Mouse (Mus musculus) embryonic facial prominence, embryonic 10.5 days (tissue): ENCODE data around the gene Tex2. TPM values are rescaled to one million over a fixed set of nuclear protein-coding genes. Genes with fewer than 3 reads are reported as not detected.

Experiments used
- DNase-seq: peaks from one replicate; pipeline ENCODE4 v3.0.0-alpha.2; 2017; ENCODE audit warnings: low spot score
- H3K27ac ChIP-seq: fragments of 300-500 bp; sonication (generic); replicated peaks from 2 replicates; pipeline ENCODE4 v1.5.1; 2016; ENCODE audit warnings: mild to moderate bottlenecking
- H3K27me3 ChIP-seq: fragments of 300-500 bp; sonication (generic); replicated peaks from 2 replicates; pipeline ENCODE4 v1.6.1; 2016; ENCODE audit warnings: low read depth, mild to moderate bottlenecking; ENCODE audit not compliant: poor library complexity, severe bottlenecking
- H3K36me3 ChIP-seq: fragments of 300-500 bp; sonication (generic); replicated peaks from 2 replicates; pipeline ENCODE4 v1.6.1; 2016; ENCODE audit warnings: mild to moderate bottlenecking, moderate library complexity
- H3K4me1 ChIP-seq: fragments of 300-500 bp; sonication (generic); 2 replicates; pipeline ENCODE4 v1.6.1; 2016
- H3K4me3 ChIP-seq: fragments of 300-500 bp; sonication (generic); 2 replicates; pipeline ENCODE4 v1.5.1; 2016; ENCODE audit warnings: mild to moderate bottlenecking, moderate library complexity
- H3K9me3 ChIP-seq: fragments of 300-500 bp; sonication (generic); 2 replicates; pipeline ENCODE4 v1.6.1; 2016; ENCODE audit warnings: mild to moderate bottlenecking
- WGBS: fragments of 180-500 bp; shearing (Covaris S2); methylation state at CpG from one replicate; pipeline ENCODE4 v1.1.7; 2016; 5-methylcytosine and 5-hydroxymethylcytosine counted together
- polyA plus RNA-seq: library from polyadenylated mRNA; unstranded; fragments of >200 nt; fragmentation: Nextera tagmentation; extraction: Ambion mirVana; gene quantifications from 2 replicates; pipeline ENCODE4 v1.2.1, GENCODE M21; 2016

The Tex2 gene
- polyA plus RNA-seq, 1 experiment from 2014 or later, result 6.8 TPM

GRCm38 (mm10) chr11:106480530-106480885 lies 132.7 kb downstream of the Tex2 start:
- no peaks in the 10 kb centered on the region for H3K36me3 ChIP-seq
- H3K9me3 ChIP-seq, result no peaks in the 10 kb centered on the region
- 78% methylated on average over 3 of the region's 3 CpGs for WGBS
- H3K27ac ChIP-seq, result no peak overlapping the region
- DNase-seq, result no peak
- H3K4me3 ChIP-seq, result no peak overlapping the region
- 0 out of 2 replicates have a peak, but pooled peaks cover 6% of the 10 kb centered on the region for H3K4me1 ChIP-seq
- H3K27me3 ChIP-seq, result 0 out of 2 replicates have a peak, but pooled peaks cover under 1% of the 10 kb centered on the region

DNA sequence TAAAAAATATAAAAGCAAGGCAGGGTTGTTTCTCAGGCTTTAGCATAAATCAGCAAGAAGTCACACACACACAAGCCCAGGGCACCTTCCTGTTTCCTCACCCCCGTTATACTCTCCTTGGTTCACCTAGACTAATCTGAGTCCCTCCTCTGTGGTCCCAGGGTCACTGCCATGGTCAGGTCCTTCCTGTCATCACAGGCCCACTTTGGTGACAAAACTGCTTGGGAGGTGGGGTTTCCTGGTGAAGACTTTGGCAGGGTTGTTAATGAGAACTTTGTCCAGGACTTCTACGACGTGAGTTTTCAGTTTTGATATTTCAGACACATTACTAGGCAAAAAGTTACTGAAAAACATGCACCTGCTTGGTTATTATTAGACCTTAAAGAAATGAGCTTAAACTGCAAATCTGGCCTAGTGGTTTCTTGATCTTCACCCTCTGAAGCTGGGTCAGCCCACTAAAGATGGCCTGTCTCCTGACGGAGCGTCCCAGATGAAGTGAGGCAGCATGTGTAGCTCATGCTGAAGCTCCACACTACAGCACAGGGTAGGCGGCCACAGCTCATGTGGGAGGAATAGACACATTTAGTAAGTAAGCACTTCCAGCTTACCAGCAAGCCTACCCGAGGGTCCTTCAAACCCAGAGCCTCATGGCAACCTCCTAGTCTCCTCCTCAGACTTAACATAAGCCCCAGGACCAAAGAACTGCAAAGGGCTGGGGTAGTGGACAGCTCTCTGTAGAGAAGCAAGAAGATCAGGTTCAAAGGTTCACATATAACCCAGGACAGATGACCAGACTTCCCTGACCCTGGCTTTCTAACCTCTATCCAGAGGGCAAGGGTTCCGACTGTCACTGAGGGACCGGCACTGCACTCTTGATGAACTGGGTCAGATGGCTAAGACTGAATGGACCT lies 133.3 kb downstream of the Tex2 start:
- no peak for DNase-seq
- WGBS, result 80% methylated on average over 9 of the region's 9 CpGs
- H3K4me1 ChIP-seq, result 0 out of 2 replicates have a peak, but pooled peaks cover 6% of the 10 kb centered on the region
- no peaks in the 10 kb centered on the region for H3K27me3 ChIP-seq
- H3K36me3 ChIP-seq, result no peaks in the 10 kb centered on the region
- H3K4me3 ChIP-seq, result no peak overlapping the region
- no peak overlapping the region for H3K27ac ChIP-seq
- H3K9me3 ChIP-seq, result no peaks in the 10 kb centered on the region

GRCm38 (mm10) chr11:106478745-106479144 lies 134.5 kb downstream of the Tex2 start:
- no peaks in the 10 kb centered on the region for H3K27me3 ChIP-seq
- no peak overlapping the region for H3K4me3 ChIP-seq
- H3K27ac ChIP-seq, result no peak overlapping the region
- DNase-seq, result no peak
- 48% methylated on average over 1 of the region's 1 CpGs for WGBS
- 0 out of 2 replicates have a peak, but pooled peaks cover 6% of the 10 kb centered on the region for H3K4me1 ChIP-seq
- no peaks in the 10 kb centered on the region for H3K36me3 ChIP-seq
- H3K9me3 ChIP-seq, result no peaks in the 10 kb centered on the region

DNA sequence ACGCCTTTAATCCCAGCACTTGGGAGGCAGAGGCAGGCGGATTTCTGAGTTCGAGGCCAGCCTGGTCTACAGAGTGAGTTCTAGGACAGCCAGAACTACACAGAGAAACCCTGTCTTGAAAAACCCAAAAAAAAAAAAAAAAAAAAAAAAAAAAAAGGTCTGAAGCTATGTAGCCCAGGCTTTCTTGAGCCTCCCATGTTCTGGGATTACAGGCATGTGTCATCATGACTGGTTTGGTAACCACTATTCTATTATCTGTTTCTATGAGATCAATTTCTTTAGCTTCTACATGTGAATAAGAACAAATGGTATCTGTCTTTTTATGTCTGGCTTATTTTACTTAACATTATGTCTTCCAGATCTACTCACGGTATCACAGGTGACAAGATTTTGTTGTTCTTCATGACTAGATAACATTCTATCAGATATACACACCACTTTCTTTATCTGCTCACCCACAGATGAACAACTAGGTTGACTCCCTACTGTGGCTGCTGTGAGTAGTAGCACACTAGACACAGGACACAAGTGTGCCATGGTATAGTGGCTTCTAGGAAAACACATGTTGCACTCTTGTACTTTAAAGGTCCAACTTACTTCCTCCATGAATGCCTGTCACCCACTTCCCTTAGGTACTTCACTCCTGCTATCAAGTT lies 135.6 kb downstream of the Tex2 start:
- no peaks in the 10 kb centered on the region for H3K27me3 ChIP-seq
- WGBS, result 96% methylated on average over 4 of the region's 4 CpGs
- H3K4me1 ChIP-seq, result 0 out of 2 replicates have a peak, but pooled peaks cover 6% of the 10 kb centered on the region
- H3K4me3 ChIP-seq, result no peak overlapping the region
- DNase-seq, result no peak
- H3K27ac ChIP-seq, result no peak overlapping the region
- H3K9me3 ChIP-seq, result no peaks in the 10 kb centered on the region
- H3K36me3 ChIP-seq, result no peaks in the 10 kb centered on the region

DNA sequence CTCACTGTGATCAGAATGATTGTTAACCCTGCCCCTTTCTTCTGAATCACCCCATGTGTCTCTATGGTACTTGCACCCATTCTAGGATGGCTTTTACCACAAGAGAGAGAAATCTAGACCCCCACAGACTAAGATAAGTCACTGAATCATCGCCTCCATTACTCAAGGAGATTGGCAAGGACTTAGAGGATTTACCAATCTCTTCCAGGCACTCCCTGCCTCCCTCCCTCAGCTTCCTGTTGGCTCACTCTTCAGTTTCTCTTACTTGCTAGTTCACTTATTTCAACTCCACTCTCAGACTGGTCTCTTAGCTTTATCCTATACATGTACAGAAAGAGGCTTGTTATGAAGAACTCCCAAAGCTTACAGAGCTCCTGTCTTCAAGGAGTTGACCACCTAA lies 137.9 kb downstream of the Tex2 start:
- H3K36me3 ChIP-seq, result no peaks in the 10 kb centered on the region
- no peak overlapping the region for H3K4me3 ChIP-seq
- no peak overlapping the region for H3K27ac ChIP-seq
- no peak for DNase-seq
- 86% methylated on average over 1 of the region's 1 CpGs for WGBS
- H3K27me3 ChIP-seq, result no peaks in the 10 kb centered on the region
- peaks cover 11% of the 10 kb centered on the region; the same call in 1 of the 2 replicates for H3K4me1 ChIP-seq
- no peaks in the 10 kb centered on the region for H3K9me3 ChIP-seq

DNA sequence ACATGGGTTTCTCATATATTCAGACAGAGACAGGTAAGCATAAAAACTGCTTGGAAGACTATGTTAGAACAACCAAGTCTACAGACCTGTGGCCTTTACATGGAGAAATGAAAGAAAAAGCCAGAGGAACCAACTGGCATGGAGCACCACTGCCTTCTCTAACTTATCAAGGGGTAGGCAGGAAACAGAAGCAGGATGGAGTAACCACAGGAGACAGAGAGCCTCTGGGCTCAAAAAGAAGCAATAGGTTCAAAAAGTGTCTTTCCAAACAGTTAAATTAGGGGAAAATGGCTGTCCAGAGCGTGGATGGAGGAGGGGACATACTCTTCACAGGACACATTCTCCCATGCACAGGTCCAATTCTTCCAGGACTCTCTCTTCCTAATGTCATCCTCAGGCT lies 141.6 kb downstream of the Tex2 start:
- no peaks in the 10 kb centered on the region for H3K27me3 ChIP-seq
- no peaks in the 10 kb centered on the region for H3K9me3 ChIP-seq
- DNase-seq, result no peak
- H3K4me1 ChIP-seq, result peaks cover 7% of the 10 kb centered on the region; the same call in 1 of the 2 replicates
- no peak overlapping the region for H3K27ac ChIP-seq
- WGBS, result 98% methylated on average over 1 of the region's 1 CpGs
- H3K36me3 ChIP-seq, result no peaks in the 10 kb centered on the region
- H3K4me3 ChIP-seq, result no peak overlapping the region

DNA sequence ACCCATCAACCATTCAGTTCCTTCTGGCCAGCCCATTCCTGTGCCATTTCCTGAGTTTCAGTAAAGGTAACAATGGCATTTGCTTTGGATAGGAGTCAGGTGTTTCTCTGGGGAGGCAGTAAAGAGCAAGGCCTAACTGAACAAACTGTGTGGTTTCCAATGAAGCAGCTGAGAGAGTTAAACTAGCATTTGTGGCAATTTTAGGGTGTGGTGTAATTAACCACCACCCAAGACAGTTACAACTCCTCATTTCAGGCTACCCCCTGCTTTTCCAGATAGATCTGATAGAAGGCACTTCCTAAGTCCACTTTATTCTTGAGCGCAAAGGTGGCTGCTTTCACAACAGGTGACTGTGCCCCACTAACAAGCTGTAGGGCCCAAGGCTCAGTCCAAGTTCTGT lies 144.7 kb downstream of the Tex2 start:
- Histone ChIP-seq H3K9me3 (no peaks in the 10 kb centered on the region), H3K36me3 (no peaks in the 10 kb centered on the region), H3K27me3 (no peaks in the 10 kb centered on the region), H3K4me1 (peaks cover 7% of the 10 kb centered on the region; the same call in 1 of the 2 replicates), H3K4me3 (no peak overlapping the region), H3K27ac (no peak overlapping the region)
- no peak for DNase-seq
- 91% methylated on average over 1 of the region's 1 CpGs for whole genome bisulfite sequencing

- Histone ChIP-seq H3K4me1 (0 out of 2 replicates have a peak, but pooled peaks cover 10% of the 10 kb centered on the region), H3K27ac (no peak overlapping the region), H3K36me3 (no peaks in the 10 kb centered on the region), H3K4me3 (no peak overlapping the region), H3K9me3 (no peaks in the 10 kb centered on the region), H3K27me3 (no peaks in the 10 kb centered on the region)
- no peak for DNase-seq
- 91% methylated on average over 4 of the region's 4 CpGs for WGBS
Measured at GRCm38 (mm10) chr11:106465932-106466331, 147.3 kb downstream of the Tex2 start.

DNA sequence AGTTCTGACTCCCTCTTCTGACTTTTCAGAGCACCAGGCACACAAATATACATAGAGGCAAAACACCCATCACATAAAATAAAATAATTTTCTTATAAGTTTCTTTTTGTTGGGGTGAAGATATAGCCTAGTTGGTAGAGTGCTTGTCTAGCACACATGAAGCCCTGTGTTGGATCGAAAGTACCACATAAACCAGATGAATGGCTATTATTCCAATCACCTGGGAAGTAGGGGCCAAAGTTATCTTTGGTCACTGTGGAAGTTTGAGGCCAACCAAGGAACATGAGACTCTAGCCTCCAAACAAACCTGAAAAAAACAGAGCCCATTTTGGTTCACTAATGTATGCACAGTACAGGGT lies 147.7 kb downstream of the Tex2 start:
- no peak for DNase-seq

GRCm38 (mm10) chr11:106464681-106465544 lies 148.3 kb downstream of the Tex2 start:
- Histone ChIP-seq H3K9me3 (no peaks in the 10 kb centered on the region), H3K4me1 (0 out of 2 replicates have a peak, but pooled peaks cover 6% of the 10 kb centered on the region), H3K27ac (no peak overlapping the region), H3K4me3 (no peak overlapping the region), H3K36me3 (no peaks in the 10 kb centered on the region), H3K27me3 (no peaks in the 10 kb centered on the region)
- no peak for DNase-seq
- 90% methylated on average over 4 of the region's 4 CpGs for WGBS

More for the DNA sequence above, 147.7 kb downstream of the Tex2 start:
- H3K27me3 ChIP-seq, result no peaks in the 10 kb centered on the region
- no peaks in the 10 kb centered on the region for H3K9me3 ChIP-seq
- H3K4me3 ChIP-seq, result no peak overlapping the region
- H3K36me3 ChIP-seq, result no peaks in the 10 kb centered on the region
- 0 out of 2 replicates have a peak, but pooled peaks cover 6% of the 10 kb centered on the region for H3K4me1 ChIP-seq
- 85% methylated on average over 1 of the region's 1 CpGs for WGBS
- no peak overlapping the region for H3K27ac ChIP-seq

- Histone ChIP-seq H3K36me3 (no peaks in the 10 kb centered on the region), H3K27me3 (no peaks in the 10 kb centered on the region), H3K4me3 (no peak overlapping the region), H3K27ac (no peak overlapping the region), H3K9me3 (no peaks in the 10 kb centered on the region), H3K4me1 (0 out of 2 replicates have a peak, but pooled peaks cover 6% of the 10 kb centered on the region)
- no peak for DNase-seq
- WGBS, result 82% methylated on average over 5 of the region's 5 CpGs
Measured at GRCm38 (mm10) chr11:106463845-106464244, 149.4 kb downstream of the Tex2 start.

GRCm38 (mm10) chr11:106462309-106462708 lies 150.9 kb downstream of the Tex2 start:
- no peak overlapping the region for H3K4me3 ChIP-seq
- H3K27me3 ChIP-seq, result no peaks in the 10 kb centered on the region
- 0 out of 2 replicates have a peak, but pooled peaks cover 6% of the 10 kb centered on the region for H3K4me1 ChIP-seq
- no peaks in the 10 kb centered on the region for H3K36me3 ChIP-seq
- DNase-seq, result no peak
- 86% methylated on average over 3 of the region's 3 CpGs for WGBS
- no peak overlapping the region for H3K27ac ChIP-seq
- no peaks in the 10 kb centered on the region for H3K9me3 ChIP-seq
